Mouse (Mus musculus) kidney, embryonic 15.5 days (tissue): ENCODE results near the gene Abcf1. TPM values are rescaled to one million over a fixed set of nuclear protein-coding genes. Genes with fewer than 3 reads are reported as not detected.
"Not testable (repeated sequence)": the region's sequence is repeated elsewhere in the genome, so short reads cannot be mapped to it uniquely, and the experiment has no call there.

Experiments used
- ATAC-seq: fragments of 200-750 bp; cut with Nextera tagmentation; replicated peaks from 2 replicates; pipeline ENCODE4 v1.8.0; 2017; ENCODE audit warnings: moderate TSS enrichment; ENCODE audit not compliant: low FRiP score
- H3K27ac ChIP-seq: fragments of 300-500 bp; sonication (generic); 2 replicates; pipeline ENCODE4 v1.5.1; 2015; ENCODE audit warnings: mild to moderate bottlenecking, inconsistent platforms
- H3K27me3 ChIP-seq: fragments of 300-500 bp; sonication (generic); 2 replicates; pipeline ENCODE4 v1.6.1; 2015; ENCODE audit warnings: inconsistent platforms
- H3K36me3 ChIP-seq: fragments of 300-500 bp; sonication (generic); 2 replicates; pipeline ENCODE4 v1.6.1; 2015; ENCODE audit warnings: inconsistent platforms
- H3K4me1 ChIP-seq: fragments of 300-500 bp; sonication (generic); 2 replicates; pipeline ENCODE4 v1.6.1; 2015; ENCODE audit warnings: inconsistent platforms
- H3K4me2 ChIP-seq: fragments of 300-500 bp; sonication (generic); 2 replicates; pipeline ENCODE4 v1.6.1; 2015; ENCODE audit warnings: moderate library complexity, mild to moderate bottlenecking, inconsistent platforms
- H3K4me3 ChIP-seq: fragments of 300-500 bp; sonication (generic); replicated peaks from 2 replicates; pipeline ENCODE4 v1.5.1; 2015; ENCODE audit warnings: mild to moderate bottlenecking, inconsistent platforms
- H3K9ac ChIP-seq: fragments of 300-500 bp; sonication (generic); 2 replicates; pipeline ENCODE4 v1.6.1; 2015; ENCODE audit warnings: mild to moderate bottlenecking, inconsistent platforms
- H3K9me3 ChIP-seq: fragments of 300-500 bp; sonication (generic); replicated peaks from 2 replicates; pipeline ENCODE4 v1.6.1; 2016; ENCODE audit warnings: inconsistent platforms
- WGBS: fragments of 180-500 bp; shearing (Covaris S2); methylation state at CpG from one replicate; pipeline ENCODE4 v1.1.7; 2015; ENCODE audit warnings: mixed read lengths; 5-methylcytosine and 5-hydroxymethylcytosine counted together
- polyA plus RNA-seq: library from polyadenylated mRNA; unstranded; fragments of >200 nt; fragmentation: Nextera tagmentation; extraction: Ambion mirVana; gene quantifications from 2 replicates; pipeline ENCODE4 v1.2.1, GENCODE M21; 2015

Gene Abcf1
- 98.1 and 103 TPM in 2 replicates for polyA plus RNA-seq

DNA sequence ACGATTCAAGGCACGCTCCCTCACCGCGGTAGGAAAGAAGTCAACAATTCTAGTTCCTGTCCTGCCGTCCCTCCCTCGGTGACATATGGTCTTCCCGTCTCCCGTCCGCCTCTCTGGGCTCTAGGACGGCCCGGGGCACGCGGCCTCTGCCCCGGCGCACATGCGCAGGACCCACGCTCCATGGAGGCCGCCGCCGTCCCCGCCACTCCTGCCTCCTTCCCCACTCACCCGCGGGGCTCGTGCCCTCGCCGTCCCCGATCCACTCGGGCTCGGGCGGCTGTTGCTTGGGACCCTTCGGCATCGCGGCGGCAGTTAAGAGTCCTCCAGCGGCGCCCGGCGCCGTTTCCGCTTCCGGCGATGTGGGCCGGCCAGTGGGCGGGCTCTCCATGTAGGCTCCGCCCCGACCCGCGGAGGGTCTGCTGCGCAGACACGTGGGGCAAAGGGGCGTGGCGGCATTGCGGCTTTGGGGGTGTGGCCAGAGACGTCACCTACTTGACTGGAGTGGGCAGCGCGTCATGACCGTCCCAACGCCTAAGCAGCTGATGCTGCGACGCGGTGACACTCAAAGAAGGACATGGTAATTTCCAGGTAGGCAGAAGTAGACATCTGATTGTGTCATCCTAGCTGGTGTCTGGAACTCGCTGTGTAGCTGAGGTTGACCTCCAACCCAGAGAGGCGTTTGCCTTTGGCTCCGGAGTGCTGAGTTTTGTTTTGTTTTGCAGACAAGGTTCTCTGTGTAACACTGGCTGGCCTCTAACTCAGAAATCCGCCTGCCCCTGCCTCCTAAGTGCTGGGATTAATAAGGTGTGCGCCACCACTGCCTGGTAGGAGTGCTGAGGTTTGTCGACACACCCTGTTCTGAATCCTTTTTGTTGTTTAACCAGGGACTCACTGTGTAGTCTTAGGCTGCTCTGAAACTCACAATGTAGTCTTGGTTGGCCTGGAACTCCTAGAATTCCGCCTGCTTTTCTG, at the start of gene Abcf1:
Gene Abcf1, minus strand, starts transcription at position 344 of the 972 bp plus-strand sequence.
- WGBS: under 1% methylated on average over 68 of the region's 68 CpGs
- Histone ChIP-seq H3K27ac (peak within 1 kb of the TSS; percentile 80), H3K27me3 (no peaks in the 10 kb centered on the region), H3K4me1 (peaks cover 24% of the 10 kb centered on the region), H3K9ac (peak within 1 kb of the TSS; percentile 86), H3K9me3 (no peaks in the 10 kb centered on the region), H3K36me3 (peaks cover 52% of the 10 kb centered on the region), H3K4me3 (peak within 1 kb of the TSS; percentile 69), H3K4me2 (peak within 1 kb of the TSS; percentile 80)
- ATAC-seq: peak; percentile 96

DNA sequence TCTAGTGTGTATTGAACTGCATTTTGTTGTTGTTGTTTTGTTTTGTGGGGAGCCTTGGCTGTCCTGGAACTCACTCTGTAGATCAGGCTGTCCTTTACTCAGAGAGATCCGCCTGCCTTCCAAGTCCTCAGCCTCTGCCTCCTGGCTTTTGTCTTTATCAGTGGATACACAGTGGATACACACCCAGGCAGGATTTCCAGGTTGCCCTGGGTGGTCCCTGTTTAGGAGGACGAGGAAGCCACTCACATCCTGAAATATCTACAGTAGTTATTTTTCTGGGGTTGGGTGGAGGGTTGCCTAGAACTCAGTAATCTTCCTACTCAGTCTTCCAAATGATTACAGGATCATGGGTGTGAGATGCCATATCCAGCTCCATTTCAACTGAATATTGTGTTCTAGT, 49.4 kb upstream of the Abcf1 start:
- H3K27ac ChIP-seq: no peak overlapping the region

GRCm38 (mm10) chr17:36017046-36017445, 47.5 kb upstream of the Abcf1 start:
- H3K4me1 ChIP-seq: peaks cover 3% of the 10 kb centered on the region; the same call in 1 of the 2 replicates
- no peak for ATAC-seq

More for the DNA sequence above, 49.4 kb upstream of the Abcf1 start:
- Histone ChIP-seq H3K4me1 (peaks cover 13% of the 10 kb centered on the region), H3K4me3 (no peak overlapping the region), H3K36me3 (peaks cover 19% of the 10 kb centered on the region), H3K4me2 (no peak overlapping the region), H3K9me3 (no peaks in the 10 kb centered on the region; the same call in 1 of the 2 replicates), H3K27me3 (no peaks in the 10 kb centered on the region), H3K9ac (no peak overlapping the region)
- ATAC-seq: no peak
- WGBS: 62% methylated on average over 2 of the region's 2 CpGs

DNA sequence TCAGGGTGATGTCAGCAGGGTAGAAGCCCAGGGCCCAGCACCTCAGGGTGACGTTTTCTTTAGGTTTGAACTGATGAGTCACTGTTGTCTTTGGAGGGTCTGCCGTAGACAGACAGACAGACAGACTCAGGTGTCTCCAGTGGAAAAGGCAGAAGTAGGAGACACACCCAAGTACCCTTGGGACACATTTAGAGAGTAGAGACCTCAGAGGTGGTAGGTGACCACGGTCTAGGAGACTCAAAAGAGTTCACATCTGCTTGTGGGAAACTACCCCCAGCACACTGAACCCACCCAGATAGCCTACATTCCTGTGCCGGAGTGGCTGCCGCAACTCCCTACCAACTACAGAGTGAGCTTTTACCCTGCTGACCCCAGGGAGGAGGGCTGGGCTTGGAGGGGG, 45.4 kb upstream of the Abcf1 start:
- Histone ChIP-seq H3K4me3 (no peak overlapping the region), H3K4me2 (no peak overlapping the region), H3K9me3 (no peaks in the 10 kb centered on the region), H3K4me1 (no peaks in the 10 kb centered on the region), H3K27ac (no peak overlapping the region), H3K9ac (no peak overlapping the region), H3K27me3 (no peaks in the 10 kb centered on the region), H3K36me3 (peaks cover 19% of the 10 kb centered on the region)
- 93% methylated on average over 5 of the region's 5 CpGs for WGBS
- ATAC-seq: no peak

More at GRCm38 (mm10) chr17:36017046-36017445, 47.5 kb upstream of the Abcf1 start:
- Histone ChIP-seq H3K4me3 (no peak overlapping the region), H3K36me3 (peaks cover 19% of the 10 kb centered on the region), H3K27ac (no peak overlapping the region), H3K9me3 (no peaks in the 10 kb centered on the region; the same call in 1 of the 2 replicates), H3K9ac (no peak overlapping the region), H3K27me3 (no peaks in the 10 kb centered on the region), H3K4me2 (no peak overlapping the region)
- WGBS: 88% methylated on average over 5 of the region's 5 CpGs

DNA sequence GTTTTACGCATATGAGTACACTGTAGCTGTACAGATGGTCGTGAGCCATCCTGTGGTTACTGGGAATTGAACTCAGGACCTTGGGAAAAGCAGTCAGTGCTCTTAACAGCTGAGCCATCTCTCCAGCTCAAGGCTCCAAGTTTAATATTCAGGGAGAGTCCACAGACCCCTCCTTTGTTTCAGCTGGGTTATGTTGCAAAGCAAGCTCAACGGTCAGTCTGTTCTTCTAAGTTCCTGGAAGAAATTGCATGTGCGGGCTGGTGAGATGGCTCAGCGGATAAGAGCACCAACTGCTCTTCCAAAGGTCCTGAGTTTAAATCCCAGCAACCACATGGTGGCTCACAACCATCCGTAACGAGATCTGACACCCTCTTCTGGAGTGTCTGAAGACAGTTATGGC, 34.8 kb upstream of the Abcf1 start:
- not testable (repeated sequence) for H3K4me3 ChIP-seq, H3K27me3 ChIP-seq, H3K9ac ChIP-seq, H3K27ac ChIP-seq, H3K9me3 ChIP-seq, H3K4me1 ChIP-seq, H3K4me2 ChIP-seq, ATAC-seq
- 94% methylated on average over 7 of the region's 7 CpGs for WGBS
- H3K36me3 ChIP-seq: peaks cover 11% of the 10 kb centered on the region; the same call in 1 of the 2 replicates

DNA sequence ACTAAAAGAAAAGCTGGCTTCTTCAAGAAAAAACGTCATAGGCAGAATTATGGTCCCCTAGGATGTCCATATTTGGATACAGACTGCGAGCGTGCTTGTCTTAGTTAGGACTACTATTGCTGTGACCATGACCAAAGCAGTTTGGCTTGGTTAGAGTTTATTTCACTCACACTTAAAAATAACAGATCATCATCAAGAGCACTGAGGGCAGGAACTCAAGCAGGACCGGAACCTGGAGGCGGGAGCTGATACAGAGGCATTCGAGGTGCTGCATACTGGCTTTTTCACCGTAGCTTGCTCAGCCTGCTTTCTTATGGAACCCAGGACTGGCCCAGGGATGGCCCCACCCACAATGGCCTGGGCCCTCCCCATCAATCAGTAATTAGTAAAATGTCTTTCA, 33.8 kb upstream of the Abcf1 start:
- no peak overlapping the region for H3K9ac ChIP-seq
- H3K4me3 ChIP-seq: no peak overlapping the region
- H3K36me3 ChIP-seq: peaks cover 11% of the 10 kb centered on the region; the same call in 1 of the 2 replicates
- H3K27me3 ChIP-seq: no peaks in the 10 kb centered on the region
- no peak overlapping the region for H3K4me2 ChIP-seq
- H3K9me3 ChIP-seq: peaks cover 10% of the 10 kb centered on the region; the same call in 1 of the 2 replicates
- H3K4me1 ChIP-seq: no peaks in the 10 kb centered on the region
- WGBS: 87% methylated on average over 7 of the region's 7 CpGs
- no peak for ATAC-seq
- H3K27ac ChIP-seq: no peak overlapping the region

DNA sequence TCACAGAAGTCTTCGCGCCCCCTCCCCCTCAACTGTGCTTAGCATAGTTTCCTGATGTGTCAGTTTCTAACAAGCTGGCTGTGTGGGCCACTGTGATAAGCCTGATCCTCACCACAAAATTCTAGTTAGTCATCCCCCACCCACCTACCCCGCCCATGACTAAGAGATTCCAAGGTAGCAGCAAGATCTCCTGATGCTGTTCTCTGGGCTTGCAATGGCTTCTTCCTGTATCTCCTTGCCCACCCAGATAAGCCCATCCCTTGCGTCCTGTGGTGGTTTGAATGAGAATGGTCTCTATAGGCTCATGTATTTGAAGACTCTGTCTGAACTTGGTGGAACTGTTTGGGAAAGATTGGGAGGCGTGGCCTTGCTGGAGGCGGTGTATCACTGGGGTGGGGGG, 32.4 kb upstream of the Abcf1 start:
- Histone ChIP-seq H3K9me3 (peaks cover 10% of the 10 kb centered on the region; the same call in 1 of the 2 replicates), H3K4me3 (no peak overlapping the region), H3K4me2 (no peak overlapping the region), H3K36me3 (peaks cover 11% of the 10 kb centered on the region; the same call in 1 of the 2 replicates), H3K4me1 (peaks cover 9% of the 10 kb centered on the region; the same call in 1 of the 2 replicates), H3K27me3 (no peaks in the 10 kb centered on the region), H3K9ac (no peak overlapping the region), H3K27ac (no peak overlapping the region)
- no peak for ATAC-seq
- 97% methylated on average over 6 of the region's 6 CpGs for WGBS

DNA sequence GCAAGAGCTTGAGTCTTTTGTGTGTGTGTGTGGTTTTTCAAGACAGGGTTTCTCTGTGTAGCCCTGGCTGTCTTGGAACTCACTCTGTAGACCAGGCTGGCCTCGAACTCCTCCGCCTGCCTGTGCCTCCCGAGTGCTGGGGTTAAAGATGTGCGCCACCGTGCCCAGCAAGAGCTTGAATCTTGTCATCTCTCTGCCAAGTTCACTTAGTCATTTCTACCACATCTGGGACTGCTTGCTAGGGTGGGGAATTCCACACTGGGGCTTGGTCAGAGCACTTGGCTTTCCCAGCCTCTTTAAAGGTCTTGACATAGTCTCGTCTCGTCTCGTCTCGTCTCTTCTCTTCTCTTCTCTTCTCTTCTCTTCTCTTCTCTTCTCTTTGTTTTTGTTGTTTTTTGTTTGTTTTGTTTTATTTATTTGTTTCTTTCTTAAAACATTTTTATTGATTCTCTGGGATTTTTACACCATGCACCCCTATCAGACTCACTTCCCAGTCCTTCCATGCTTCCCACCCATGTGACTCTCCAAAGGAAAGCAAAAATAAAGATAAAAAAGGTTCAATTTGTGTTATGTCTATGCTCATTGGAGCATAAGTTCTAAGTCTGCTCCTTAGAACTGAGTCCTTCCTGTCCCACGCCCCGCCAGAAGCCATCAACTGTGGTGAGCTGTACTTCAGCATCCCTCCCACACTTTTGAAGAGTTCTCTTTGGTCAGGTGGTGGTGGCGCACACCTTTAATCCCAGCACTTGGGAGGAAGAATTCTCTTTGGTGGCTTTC, 31.7 kb upstream of the Abcf1 start:
- H3K9ac ChIP-seq: no peak overlapping the region
- 89% methylated on average over 12 of the region's 12 CpGs for WGBS
- peaks cover 11% of the 10 kb centered on the region; the same call in 1 of the 2 replicates for H3K4me1 ChIP-seq
- no peak for ATAC-seq
- peaks cover 4% of the 10 kb centered on the region; the same call in 1 of the 2 replicates for H3K9me3 ChIP-seq
- no peaks in the 10 kb centered on the region for H3K27me3 ChIP-seq
- H3K27ac ChIP-seq: no peak overlapping the region
- no peak overlapping the region for H3K4me2 ChIP-seq
- no peak overlapping the region for H3K4me3 ChIP-seq
- peaks cover 6% of the 10 kb centered on the region; the same call in 1 of the 2 replicates for H3K36me3 ChIP-seq

DNA sequence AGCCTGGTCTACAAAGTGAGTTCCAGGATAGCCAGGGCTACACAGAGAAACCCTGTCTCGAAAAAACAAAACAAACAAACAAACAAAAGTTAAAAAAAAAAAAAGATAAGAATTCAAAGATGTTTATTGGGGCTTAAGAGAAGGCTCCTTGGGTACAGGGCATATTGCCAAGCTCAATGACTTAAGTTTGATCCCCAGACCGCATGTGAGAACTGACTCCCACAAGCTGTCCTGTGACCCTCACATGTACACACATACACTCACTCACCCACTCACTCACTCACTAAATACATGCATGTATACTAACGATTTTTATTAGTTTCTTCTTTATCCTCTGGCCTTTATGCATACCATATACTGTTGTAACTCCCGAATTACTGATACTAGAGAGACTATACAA, 30.8 kb upstream of the Abcf1 start:
- no peak overlapping the region for H3K4me2 ChIP-seq
- no peaks in the 10 kb centered on the region for H3K9me3 ChIP-seq
- no peak for ATAC-seq
- H3K27ac ChIP-seq: no peak overlapping the region
- H3K4me3 ChIP-seq: no peak overlapping the region
- peaks cover 18% of the 10 kb centered on the region for H3K4me1 ChIP-seq
- no peaks in the 10 kb centered on the region for H3K27me3 ChIP-seq
- no peaks in the 10 kb centered on the region for H3K36me3 ChIP-seq
- H3K9ac ChIP-seq: no peak overlapping the region
- WGBS: 76% methylated on average over 4 of the region's 4 CpGs

GRCm38 (mm10) chr17:35999356-35999755, 29.8 kb upstream of the Abcf1 start:
- Histone ChIP-seq H3K36me3 (no peaks in the 10 kb centered on the region), H3K4me2 (no peak overlapping the region), H3K27ac (no peak overlapping the region), H3K9ac (no peak overlapping the region), H3K4me3 (no peak overlapping the region), H3K4me1 (peaks cover 25% of the 10 kb centered on the region), H3K9me3 (no peaks in the 10 kb centered on the region), H3K27me3 (no peaks in the 10 kb centered on the region)
- ATAC-seq: no peak
- WGBS: 90% methylated on average over 7 of the region's 7 CpGs

- no peak overlapping the region for H3K4me2 ChIP-seq
- ATAC-seq: no peak
Observed at GRCm38 (mm10) chr17:35998545-35999305, 29.2 kb upstream of the Abcf1 start.

More at GRCm38 (mm10) chr17:35998545-35999305, 29.2 kb upstream of the Abcf1 start:
- no peak overlapping the region for H3K27ac ChIP-seq
- no peaks in the 10 kb centered on the region for H3K27me3 ChIP-seq
- no peaks in the 10 kb centered on the region for H3K36me3 ChIP-seq
- WGBS: 84% methylated on average over 6 of the region's 6 CpGs
- no peak overlapping the region for H3K4me3 ChIP-seq
- no peak overlapping the region for H3K9ac ChIP-seq
- no peaks in the 10 kb centered on the region for H3K9me3 ChIP-seq
- H3K4me1 ChIP-seq: peaks cover 25% of the 10 kb centered on the region
